Mouse (Mus musculus) ovary, adult 10 weeks (tissue): ENCODE measurements around the gene Atp6v1f. TPM values are rescaled to one million over a fixed set of nuclear protein-coding genes. Genes with fewer than 3 reads are reported as not detected.

Experiments used
- polyA plus RNA-seq: library from polyadenylated mRNA; stranded (reverse); fragments of 350-450 nt; fragmentation: Illumina TruSeq; extraction: RNeasy Lipid Tissue Mini Kit (QIAGEN cat#74804); gene quantifications from one replicate; pipeline ENCODE4 v1.2.3, GENCODE M21; 2014

The Atp6v1f gene
- 16.8 TPM for polyA plus RNA-seq

GRCm38 (mm10) chr6:29467583-29468354 lies at the start of gene Atp6v1f:
Gene Atp6v1f, plus strand, starts transcription at chr6:29467718.

GRCm38 (mm10) chr6:29433038-29433803 lies 34.3 kb upstream of the Atp6v1f start, which contains the start of gene Flnc:
Gene Flnc, plus strand, starts transcription at chr6:29433256.

GRCm38 (mm10) chr6:29471137-29471536 lies 3.6 kb downstream of the Atp6v1f start, which contains the start of gene Atp6v1fnb:
Gene Atp6v1fnb, plus strand, starts transcription at chr6:29471437.

GRCm38 (mm10) chr6:29507447-29508309 lies 40.2 kb downstream of the Atp6v1f start, which contains the start of gene Kcp:
Gene Kcp, minus strand, starts transcription at chr6:29507952.

Other genes starting within 250 kb of the Atp6v1f start
- 15.9 TPM for gene Hilpda, start 195.2 kb upstream of the Atp6v1f start, polyA plus RNA-seq
- gene Fam71f2, start 188.1 kb upstream of the Atp6v1f start, polyA plus RNA-seq, result not detected
- not detected for gene Fam71f1, start 148.6 kb upstream of the Atp6v1f start, polyA plus RNA-seq
- gene Calu, start 119.6 kb upstream of the Atp6v1f start, polyA plus RNA-seq, result 605 TPM
- gene Opn1sw, start 79.2 kb upstream of the Atp6v1f start, polyA plus RNA-seq, result not detected
- 1.2 TPM for gene Ccdc136, start 71.4 kb upstream of the Atp6v1f start, polyA plus RNA-seq
- 0.20 TPM for gene Flnc, start 34.5 kb upstream of the Atp6v1f start, polyA plus RNA-seq
- not detected for gene Atp6v1fnb, start 3.7 kb downstream of the Atp6v1f start, polyA plus RNA-seq
- not detected for gene Kcp, start 40.2 kb downstream of the Atp6v1f start, polyA plus RNA-seq
- gene Irf5, start 58.9 kb downstream of the Atp6v1f start, polyA plus RNA-seq, result 1.6 TPM
- gene Tnpo3, start 142.2 kb downstream of the Atp6v1f start, polyA plus RNA-seq, result 79.3 TPM
- gene Tspan33, start 226.5 kb downstream of the Atp6v1f start, polyA plus RNA-seq, result 0.31 TPM